8 mouse cellular contexts compared by ENCODE assay signal in the genomic region with DNA sequence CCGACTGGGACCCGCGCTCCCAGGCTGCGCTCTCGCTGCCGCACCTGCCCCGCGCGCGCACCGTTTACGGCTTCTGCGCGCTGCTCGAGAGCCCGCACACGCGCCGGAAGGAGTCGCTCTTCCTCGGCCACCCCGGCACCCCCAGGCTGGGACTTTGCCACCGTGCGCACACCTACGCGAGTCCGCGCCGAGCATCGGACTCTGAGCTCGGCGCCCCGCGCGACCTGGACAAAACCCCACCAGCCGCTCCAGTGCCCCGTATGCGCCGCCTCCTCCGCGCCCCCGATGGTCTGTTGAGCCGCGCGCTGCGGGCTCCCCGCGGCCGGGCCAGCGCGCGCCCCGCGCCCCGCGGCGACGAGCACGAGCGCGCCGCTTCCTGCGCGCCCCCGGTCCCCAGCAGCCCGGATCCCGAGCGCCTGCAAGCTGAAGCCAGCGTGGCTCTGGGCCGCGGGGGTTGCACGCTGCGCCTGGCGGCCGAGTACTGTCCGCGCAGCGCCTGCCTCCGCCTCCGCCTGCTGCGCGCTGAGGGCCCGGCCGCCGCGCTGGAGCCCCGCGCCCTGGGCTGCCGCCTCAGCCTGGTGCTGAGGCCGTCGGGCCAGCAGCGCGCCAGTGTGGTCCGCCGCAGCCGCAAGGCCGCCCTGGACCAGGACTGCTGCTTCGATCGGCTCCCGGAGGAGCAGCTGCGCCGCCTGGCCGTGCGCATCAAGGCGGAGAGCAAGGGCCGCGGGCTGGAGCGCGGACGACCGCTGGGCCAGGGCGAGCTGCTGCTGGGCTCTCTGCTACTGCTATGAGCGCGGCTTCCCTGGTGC. TPM values are rescaled to one million over a fixed set of nuclear protein-coding genes. Genes with fewer than 3 reads are reported as not detected.
DNase-seq lines count a peak whose midpoint lies in the region; ATAC-seq and TF ChIP-seq lines count a peak whose summit lies in the region.
"Not testable (repeated sequence)": the region's sequence is repeated elsewhere in the genome, so short reads cannot be mapped to it uniquely, and the experiment has no call there.

No protein-coding gene starts in this region.

- peak overlapping the region; percentile 55 for H3K4me3 ChIP-seq in liver, embryonic 11.5 days (ENCODE audit: low read depth, low read length)
- peak overlapping the region; percentile 63 for H3K4me3 ChIP-seq in midbrain, postnatal 0 days (ENCODE audit: low read depth, low read length)
- peak overlapping the region; percentile 56 for H3K4me3 ChIP-seq in stomach, postnatal 0 days (ENCODE audit: low read depth, low read length)

- peaks cover 48% of the 10 kb centered on the region for H3K27me3 ChIP-seq in liver, embryonic 11.5 days (replicated peaks; ENCODE audit: control insufficient read depth, insufficient read depth, low read length)
- not testable (repeated sequence) for H3K27me3 ChIP-seq in midbrain, postnatal 0 days (ENCODE audit: insufficient read depth, low read length); stomach, postnatal 0 days (ENCODE audit: control insufficient read depth, insufficient read depth, low read length)

- not testable (repeated sequence) for H3K9me3 ChIP-seq in liver, embryonic 11.5 days (ENCODE audit: control insufficient read depth, low read length); midbrain, postnatal 0 days (ENCODE audit: low read length); stomach, postnatal 0 days (ENCODE audit: control insufficient read depth, low read length)

- 0 out of 2 replicates have a peak overlapping the region, but pooled peaks have one; percentile 25 for H3K9ac ChIP-seq in liver, embryonic 11.5 days (ENCODE audit: low read depth, low read length)
- peak overlapping the region; percentile 65 for H3K9ac ChIP-seq in midbrain, postnatal 0 days (replicated peaks; ENCODE audit: low read length, poor library complexity, severe bottlenecking)
- H3K9ac ChIP-seq in stomach, postnatal 0 days (ENCODE audit: low read length), result peak overlapping the region; percentile 56

- H3K27ac ChIP-seq in liver, embryonic 11.5 days (ENCODE audit: low read depth, low read length), result not testable (repeated sequence)
- H3K27ac ChIP-seq in midbrain, postnatal 0 days (ENCODE audit: low read depth, low read length), result peak overlapping the region; percentile 65
- peak overlapping the region; percentile 58; the same call in 1 of the 2 replicates for H3K27ac ChIP-seq in stomach, postnatal 0 days (replicated peaks)

- TF ChIP-seq EP300 in stomach, postnatal 0 days (optimal IDR thresholded peaks at IDR 0.05), result not testable (repeated sequence)

- peak overlapping the region; percentile 74 for H3K4me2 ChIP-seq in liver, embryonic 11.5 days
- peak overlapping the region; percentile 88 for H3K4me2 ChIP-seq in midbrain, postnatal 0 days (ENCODE audit: low read depth, low read length, poor library complexity, severe bottlenecking)
- H3K4me2 ChIP-seq in stomach, postnatal 0 days (replicated peaks; ENCODE audit: low read depth), result peak overlapping the region; percentile 87

- peak; percentile 81 for ATAC-seq in frontal cortex, adult (ENCODE audit: low TSS enrichment)
- peak; percentile 53; the same call in 1 of the 2 replicates for ATAC-seq in liver, embryonic 11.5 days (replicated peaks; ENCODE audit: low FRiP score)
- peak; percentile 90 for ATAC-seq in midbrain, postnatal 0 days (ENCODE audit: low FRiP score)
- ATAC-seq in stomach, postnatal 0 days (ENCODE audit: low FRiP score, low TSS enrichment), result peak; percentile 84

- not testable (repeated sequence) for H3K36me3 ChIP-seq in liver, embryonic 11.5 days (ENCODE audit: control insufficient read depth, insufficient read depth, low read length); midbrain, postnatal 0 days (ENCODE audit: insufficient read depth, low read length); stomach, postnatal 0 days (ENCODE audit: control insufficient read depth, insufficient read depth, low read length)

- intact Hi-C loops in heart, postnatal 14 days (cut with DNase I), result loop anchor here (2.0 to 5.0 kb wide), 3 partner anchors 41 to 212 kb away; no protein-coding TSS in a partner anchor

- 2% methylated on average over 98 of the region's 114 CpGs for WGBS in liver, embryonic 11.5 days
- whole genome bisulfite sequencing in midbrain, postnatal 0 days, result under 1% methylated on average over 72 of the region's 114 CpGs
- under 1% methylated on average over 61 of the region's 114 CpGs for WGBS in stomach, postnatal 0 days

- TF ChIP-seq CTCF in midbrain, postnatal 0 days (IDR thresholded peaks at IDR 0.05), result peak; percentile 44; the same call in 1 of the 2 replicates
- TF ChIP-seq CTCF in stomach, postnatal 0 days (IDR thresholded peaks at IDR 0.05; ENCODE audit: low read depth), result peak; percentile 44

- DNase-seq in Muller cell, postnatal 12 days (ENCODE audit: inconsistent ontology term), result peak; percentile 54
- peak; percentile 81 to 85 for DNase-seq in cerebellum, postnatal 14 days
- peak; percentile 72 to 73 for DNase-seq in heart, postnatal 14 days
- peak; percentile 66 to 80 for DNase-seq in kidney, postnatal 4 days
- DNase-seq in liver, embryonic 11.5 days (ENCODE audit: low spot score), result peak; percentile 56
- peak; percentile 74 for DNase-seq in midbrain, postnatal 0 days (ENCODE audit: low spot score)
- peak; percentile 72 for DNase-seq in stomach, postnatal 0 days (ENCODE audit: low spot score)

- not testable (repeated sequence) for H3K4me1 ChIP-seq in liver, embryonic 11.5 days (replicated peaks; ENCODE audit: control insufficient read depth, insufficient read depth, low read length); midbrain, postnatal 0 days (ENCODE audit: insufficient read depth, low read length); stomach, postnatal 0 days (replicated peaks; ENCODE audit: control insufficient read depth, insufficient read depth)

RNA-seq across cellular contexts. Expression of a gene that starts 0.9 kb away (rescaled TPM):
- total RNA-seq in heart, postnatal 14 days (2021), result 1 to 10 TPM; 1.0 to 1.2 TPM
- polyA plus RNA-seq in liver, embryonic 11.5 days (2014; fragmentation: Nextera tagmentation; extraction: Ambion mirVana), result not detected in 2 replicates
- 4.2 and 5.1 TPM in 2 replicates for total RNA-seq in midbrain, postnatal 0 days (2014; rRNA removed)
- 3.0 and 3.2 TPM in 2 replicates for polyA plus RNA-seq in midbrain, postnatal 0 days (2015; fragmentation: Nextera tagmentation; extraction: Ambion mirVana)
- polyA plus RNA-seq in stomach, postnatal 0 days (2015; fragmentation: Nextera tagmentation; extraction: Ambion mirVana), result 2.9 and 3.8 TPM in 2 replicates
